In genomic region chr7:117264341-117264740, GRCm38 (mm10) we compare ENCODE assay signal across 24 mouse cellular contexts.
"Had no signal": no experiment of that assay in that cellular context is flagged by ENCODE, and none has a peak within 500 bp of the region (broad histone marks: within the 10 kb centered on the region; RNA-seq: fewer than 3 reads in every experiment).

No protein-coding gene starts in this region.

- H3K36me3 ChIP-seq: heart, embryonic 10.5 days; heart, embryonic 12.5 days; hindbrain, embryonic 10.5 days; hindbrain, embryonic 12.5 days; limb, embryonic 10.5 days; limb, embryonic 12.5 days had no signal

- H3K4me2 ChIP-seq: heart, embryonic 12.5 days; hindbrain, embryonic 12.5 days; hindbrain, embryonic 14.5 days; limb, embryonic 12.5 days had no signal

- H3K27me3 ChIP-seq: heart, embryonic 12.5 days; hindbrain, embryonic 12.5 days had no signal

- H3K9me3 ChIP-seq: heart, embryonic 10.5 days; heart, embryonic 12.5 days; hindbrain, embryonic 10.5 days; hindbrain, embryonic 12.5 days; limb, embryonic 10.5 days; limb, embryonic 12.5 days had no signal

- DNase-seq: gastrocnemius, adult 2 months; gastrocnemius, postnatal 10 days; gastrocnemius, postnatal 25 days; heart, adult 18-20 months; heart, postnatal 10 days; heart, postnatal 4 days; kidney, adult 18-20 months; kidney, adult 8-10 months; kidney, postnatal 10 days; kidney, postnatal 25 days; kidney, postnatal 4 days; liver had no signal

- H3K9ac ChIP-seq: heart, embryonic 12.5 days; hindbrain, embryonic 12.5 days; hindbrain, embryonic 14.5 days; limb, embryonic 12.5 days had no signal

- H3K4me3 ChIP-seq: gastrocnemius, adult 2 months; heart, embryonic 10.5 days; heart, embryonic 12.5 days; hindbrain, embryonic 10.5 days; hindbrain, embryonic 12.5 days; layer of hippocampus, adult 2 months; left cerebral cortex, adult 2 months; limb, embryonic 10.5 days; limb, embryonic 12.5 days had no signal

- H3K4me1 ChIP-seq: hindbrain, embryonic 10.5 days had no signal

- H3K27ac ChIP-seq: gastrocnemius, adult 2 months; heart, embryonic 10.5 days; hindbrain, embryonic 10.5 days; hindbrain, embryonic 12.5 days; hindbrain, embryonic 14.5 days; layer of hippocampus, adult 2 months; left cerebral cortex, adult 2 months; limb, embryonic 10.5 days; limb, embryonic 12.5 days had no signal

- ATAC-seq: hindbrain, embryonic 16.5 days; inflammation-experienced regulatory T-cells, adult 6 months; intestine, embryonic 16.5 days had no signal
